Mouse (Mus musculus): ENCODE measurements around the gene Rgs19. TPM values are rescaled to one million over a fixed set of nuclear protein-coding genes. Genes with fewer than 3 reads are reported as not detected.

Rgs19 gene
- polyA plus RNA-seq, 1 experiment from 2014 or later: 30.9 TPM

- H3K27me3 ChIP-seq: no peaks in the 10 kb centered on the region
- no peak overlapping the region for H3K27ac ChIP-seq
- H3K4me3 ChIP-seq: no peak overlapping the region
- H3K4me2 ChIP-seq: no peak overlapping the region
- WGBS: 62% methylated on average over 4 of the region's 4 CpGs
- H3K36me3 ChIP-seq: peaks cover 6% of the 10 kb centered on the region; the same call in 1 of the 2 replicates
- no peaks in the 10 kb centered on the region for H3K9me3 ChIP-seq (replicated peaks)
- ATAC-seq (replicated peaks; ENCODE audit: insufficient number of reproducible peaks, insufficient read depth, low FRiP score, low read depth): no peak
- peaks cover 16% of the 10 kb centered on the region for H3K4me1 ChIP-seq (replicated peaks)
- no peak overlapping the region for H3K9ac ChIP-seq
Observed at GRCm38 (mm10) chr2:181683381-181683780, 10.4 kb downstream of the Rgs19 start.

DNA sequence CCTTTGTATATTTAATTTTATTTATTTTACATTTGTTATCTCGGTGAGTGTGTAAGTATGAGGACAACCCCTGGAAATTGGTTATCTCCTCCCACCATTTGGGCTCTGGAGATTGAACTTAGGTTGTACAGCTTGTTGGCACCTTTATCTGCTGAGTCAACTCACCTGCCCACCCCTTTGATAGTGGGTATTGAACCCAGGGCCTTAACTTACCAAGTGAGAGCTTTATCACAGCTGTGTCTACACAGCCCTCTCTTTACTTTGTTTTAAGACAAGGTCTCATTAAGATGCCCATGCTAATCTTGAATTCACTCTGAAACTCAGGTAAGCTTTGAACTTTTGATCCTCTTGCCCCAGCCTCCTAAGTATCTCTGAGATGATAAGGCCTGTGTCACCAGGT lies 11.8 kb downstream of the Rgs19 start:
- 91% methylated on average over 1 of the region's 1 CpGs for WGBS
- Histone ChIP-seq H3K4me3 (no peak overlapping the region), H3K9me3 (replicated peaks) (no peaks in the 10 kb centered on the region), H3K4me2 (no peak overlapping the region), H3K27me3 (no peaks in the 10 kb centered on the region), H3K27ac (no peak overlapping the region), H3K36me3 (no peaks in the 10 kb centered on the region), H3K4me1 (replicated peaks) (peaks cover 16% of the 10 kb centered on the region), H3K9ac (no peak overlapping the region)
- ATAC-seq (replicated peaks; ENCODE audit: insufficient number of reproducible peaks, insufficient read depth, low FRiP score, low read depth): no peak

- Histone ChIP-seq H3K4me1 (replicated peaks) (peaks cover 17% of the 10 kb centered on the region), H3K27ac (peak overlapping the region; percentile 59; the same call in 1 of the 2 replicates), H3K4me3 (peak overlapping the region; percentile 81), H3K9ac (peak overlapping the region; percentile 87), H3K36me3 (no peaks in the 10 kb centered on the region), H3K9me3 (replicated peaks) (no peaks in the 10 kb centered on the region), H3K4me2 (peak overlapping the region; percentile 95), H3K27me3 (no peaks in the 10 kb centered on the region)
- peak; percentile 6; the same call in 1 of the 2 replicates for ATAC-seq (replicated peaks; ENCODE audit: insufficient number of reproducible peaks, insufficient read depth, low FRiP score, low read depth)
- WGBS: 13% methylated on average over 7 of the region's 7 CpGs
Observed at GRCm38 (mm10) chr2:181680716-181681117, 13.1 kb downstream of the Rgs19 start.

DNA sequence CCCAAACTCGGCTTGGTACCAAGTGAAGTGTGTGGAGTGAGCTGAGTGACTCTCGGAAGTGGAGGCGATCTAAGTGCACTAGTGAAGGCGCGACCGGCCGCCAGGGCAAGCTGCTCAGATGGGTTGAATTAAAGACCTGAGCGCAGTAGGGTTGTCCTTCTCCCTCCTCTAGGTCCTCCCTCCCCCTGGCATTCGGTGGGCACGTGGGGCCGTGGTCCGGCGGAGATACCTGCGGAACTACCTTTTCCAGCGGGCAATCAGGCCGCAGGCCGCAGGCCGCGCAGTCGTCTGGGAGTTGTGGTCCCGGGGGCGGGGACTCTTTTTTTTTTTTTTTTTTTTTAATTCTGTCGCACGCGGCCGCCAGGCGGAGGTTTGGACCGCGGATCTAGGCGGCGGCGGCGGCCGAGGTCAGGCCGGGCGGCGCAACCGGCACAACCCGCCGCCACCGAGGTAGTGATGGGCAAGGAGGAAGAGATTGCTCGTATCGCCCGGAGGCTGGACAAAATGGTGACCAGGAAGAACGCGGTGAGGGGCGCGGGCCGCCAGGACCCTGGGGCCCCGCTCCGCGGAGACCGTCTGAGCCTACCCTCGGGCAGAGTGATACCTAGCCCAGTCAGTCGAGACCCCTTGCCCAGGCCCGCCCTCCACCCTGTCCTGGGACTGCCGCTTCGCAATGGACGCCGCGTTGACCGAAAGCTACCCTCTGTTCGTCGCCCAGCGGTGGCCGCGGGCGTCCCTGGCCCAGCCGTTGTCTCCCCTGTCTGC lies 13.6 kb downstream of the Rgs19 start, which contains the start of gene Tcea2:
Gene Tcea2 (plus strand): TSS at position 360 of the 765 bp plus-strand sequence.
- no peaks in the 10 kb centered on the region for H3K27me3 ChIP-seq
- no peaks in the 10 kb centered on the region for H3K9me3 ChIP-seq (replicated peaks)
- no peaks in the 10 kb centered on the region for H3K36me3 ChIP-seq
- WGBS: under 1% methylated on average over 61 of the region's 69 CpGs
- H3K4me2 ChIP-seq: peak within 1 kb of the TSS; percentile 95
- H3K9ac ChIP-seq: peak within 1 kb of the TSS; percentile 87
- H3K27ac ChIP-seq: peak within 1 kb of the TSS; percentile 59
- peak; percentile 19 for ATAC-seq (replicated peaks; ENCODE audit: insufficient number of reproducible peaks, insufficient read depth, low FRiP score, low read depth)
- H3K4me3 ChIP-seq: peak within 1 kb of the TSS; percentile 81
- peaks cover 23% of the 10 kb centered on the region for H3K4me1 ChIP-seq (replicated peaks)

- Histone ChIP-seq H3K36me3 (no peaks in the 10 kb centered on the region), H3K4me2 (no peak overlapping the region), H3K27ac (no peak overlapping the region), H3K4me1 (replicated peaks) (peaks cover 24% of the 10 kb centered on the region), H3K9ac (no peak overlapping the region), H3K27me3 (peaks cover 5% of the 10 kb centered on the region; the same call in 1 of the 2 replicates), H3K4me3 (no peak overlapping the region), H3K9me3 (replicated peaks) (no peaks in the 10 kb centered on the region)
- peak; percentile 33 for ATAC-seq (replicated peaks; ENCODE audit: insufficient number of reproducible peaks, insufficient read depth, low FRiP score, low read depth)
- 50% methylated on average over 1 of the region's 1 CpGs for WGBS
Observed at GRCm38 (mm10) chr2:181678780-181679179, 15.0 kb downstream of the Rgs19 start.

DNA sequence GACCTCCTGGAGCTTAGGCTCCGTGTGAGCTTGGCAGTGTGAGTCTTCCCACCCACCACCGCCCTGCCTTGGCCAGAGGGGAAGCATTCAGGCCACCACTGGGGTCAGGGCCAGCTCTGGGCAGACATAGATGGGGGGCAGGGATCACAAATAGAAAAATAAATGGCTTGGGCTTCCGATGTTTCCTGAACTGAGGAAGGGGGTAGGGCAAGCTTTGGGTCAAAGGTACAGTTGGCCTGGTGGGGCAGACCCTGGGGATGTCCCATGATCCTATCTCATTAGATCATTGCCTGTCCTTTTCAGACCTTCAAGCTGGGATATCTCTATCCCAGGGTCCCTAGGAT lies 16.1 kb downstream of the Rgs19 start:
- 35% methylated on average over 3 of the region's 3 CpGs for WGBS
- Histone ChIP-seq H3K9me3 (replicated peaks) (no peaks in the 10 kb centered on the region), H3K9ac (no peak overlapping the region), H3K27me3 (peaks cover 16% of the 10 kb centered on the region), H3K36me3 (no peaks in the 10 kb centered on the region), H3K4me2 (no peak overlapping the region), H3K4me3 (no peak overlapping the region), H3K27ac (peak overlapping the region; percentile 76), H3K4me1 (replicated peaks) (peaks cover 24% of the 10 kb centered on the region)
- ATAC-seq (replicated peaks; ENCODE audit: insufficient number of reproducible peaks, insufficient read depth, low FRiP score, low read depth): no peak

GRCm38 (mm10) chr2:181677096-181677754 lies 16.6 kb downstream of the Rgs19 start:
- H3K27ac ChIP-seq: peak overlapping the region; percentile 76
- no peaks in the 10 kb centered on the region for H3K36me3 ChIP-seq
- no peak overlapping the region for H3K4me3 ChIP-seq
- H3K27me3 ChIP-seq: peaks cover 21% of the 10 kb centered on the region
- ATAC-seq (replicated peaks; ENCODE audit: insufficient number of reproducible peaks, insufficient read depth, low FRiP score, low read depth): no peak
- 57% methylated on average over 5 of the region's 5 CpGs for WGBS
- H3K4me1 ChIP-seq (replicated peaks): peaks cover 24% of the 10 kb centered on the region
- no peak overlapping the region for H3K9ac ChIP-seq
- H3K4me2 ChIP-seq: no peak overlapping the region
- H3K9me3 ChIP-seq (replicated peaks): no peaks in the 10 kb centered on the region

- no peak overlapping the region for H3K4me3 ChIP-seq
- peaks cover 28% of the 10 kb centered on the region for H3K4me1 ChIP-seq (replicated peaks)
- 59% methylated on average over 2 of the region's 2 CpGs for WGBS
- H3K27ac ChIP-seq: peak overlapping the region; percentile 76
- no peak overlapping the region for H3K9ac ChIP-seq
- peaks cover 29% of the 10 kb centered on the region for H3K27me3 ChIP-seq
- no peaks in the 10 kb centered on the region for H3K36me3 ChIP-seq
- no peaks in the 10 kb centered on the region for H3K9me3 ChIP-seq (replicated peaks)
- no peak for ATAC-seq (replicated peaks; ENCODE audit: insufficient number of reproducible peaks, insufficient read depth, low FRiP score, low read depth)
- H3K4me2 ChIP-seq: no peak overlapping the region
Observed at GRCm38 (mm10) chr2:181676424-181676823, 17.4 kb downstream of the Rgs19 start.

DNA sequence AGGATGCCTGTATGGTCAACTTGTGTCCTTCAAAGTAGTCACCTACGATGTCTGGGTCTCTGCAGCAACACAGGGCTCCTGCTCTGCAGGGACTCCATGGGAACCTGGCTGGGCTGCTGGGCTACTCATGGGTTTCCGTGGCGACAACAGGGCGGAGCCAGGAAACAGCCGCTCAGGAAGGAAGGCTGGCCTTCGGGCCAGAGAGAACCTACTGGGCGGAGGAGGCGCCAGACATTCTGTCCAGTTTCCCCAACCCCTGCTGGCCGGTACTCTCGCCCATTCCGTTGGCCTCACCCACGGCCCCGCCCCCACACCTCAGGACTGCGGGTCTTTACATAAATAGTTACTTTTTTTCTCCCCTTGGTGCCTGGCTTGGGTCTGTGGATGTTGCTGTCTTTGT lies 18.3 kb downstream of the Rgs19 start:
- Histone ChIP-seq H3K9me3 (replicated peaks) (no peaks in the 10 kb centered on the region), H3K4me3 (peak overlapping the region; percentile 16), H3K27me3 (peaks cover 39% of the 10 kb centered on the region), H3K4me1 (replicated peaks) (peaks cover 28% of the 10 kb centered on the region), H3K4me2 (peak overlapping the region; percentile 53), H3K9ac (0 out of 2 replicates have a peak overlapping the region, but pooled peaks have one; percentile 34), H3K27ac (peak overlapping the region; percentile 76), H3K36me3 (no peaks in the 10 kb centered on the region)
- WGBS: 2% methylated on average over 14 of the region's 14 CpGs
- ATAC-seq (replicated peaks; ENCODE audit: insufficient number of reproducible peaks, insufficient read depth, low FRiP score, low read depth): peak; percentile 24; the same call in 1 of the 2 replicates

DNA sequence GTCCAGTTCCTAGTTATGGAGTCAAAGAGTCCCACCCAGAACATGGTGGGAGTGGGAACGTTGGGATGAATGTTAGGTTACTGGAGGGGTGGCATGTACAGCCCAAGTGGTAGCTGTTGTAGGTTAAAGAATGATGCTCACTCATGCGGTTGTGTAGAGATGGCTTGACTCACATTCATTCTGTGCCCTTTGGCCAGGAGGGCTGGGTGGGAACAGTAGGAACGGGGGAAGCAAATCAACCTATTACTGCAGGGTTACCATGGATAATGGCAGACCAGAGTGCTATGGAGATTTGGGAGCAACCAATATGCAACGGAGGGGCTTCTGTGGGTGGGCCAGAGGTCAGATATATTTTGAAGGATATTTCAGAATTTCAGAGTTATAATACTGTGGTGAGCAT lies 18.8 kb downstream of the Rgs19 start:
- no peak overlapping the region for H3K4me2 ChIP-seq
- no peaks in the 10 kb centered on the region for H3K36me3 ChIP-seq
- no peak overlapping the region for H3K9ac ChIP-seq
- ATAC-seq (replicated peaks; ENCODE audit: insufficient number of reproducible peaks, insufficient read depth, low FRiP score, low read depth): no peak
- WGBS: 78% methylated on average over 4 of the region's 4 CpGs
- H3K27ac ChIP-seq: peak overlapping the region; percentile 76
- H3K27me3 ChIP-seq: peaks cover 44% of the 10 kb centered on the region
- no peaks in the 10 kb centered on the region for H3K9me3 ChIP-seq (replicated peaks)
- peaks cover 33% of the 10 kb centered on the region for H3K4me1 ChIP-seq (replicated peaks)
- no peak overlapping the region for H3K4me3 ChIP-seq

GRCm38 (mm10) chr2:181673501-181673900 lies 20.3 kb downstream of the Rgs19 start:
- Histone ChIP-seq H3K36me3 (no peaks in the 10 kb centered on the region), H3K4me2 (no peak overlapping the region), H3K27ac (peak overlapping the region; percentile 53), H3K4me3 (no peak overlapping the region), H3K9ac (no peak overlapping the region), H3K27me3 (peaks cover 58% of the 10 kb centered on the region), H3K9me3 (replicated peaks) (no peaks in the 10 kb centered on the region), H3K4me1 (replicated peaks) (peaks cover 27% of the 10 kb centered on the region)
- 52% methylated on average over 1 of the region's 1 CpGs for WGBS
- no peak for ATAC-seq (replicated peaks; ENCODE audit: insufficient number of reproducible peaks, insufficient read depth, low FRiP score, low read depth)

Data from heart, embryonic 15.5 days (tissue).